Mouse (Mus musculus): ENCODE data around the gene Cdc42.

Gene Cdc42

GRCm38 (mm10) chr4:137357517-137358254 is at the start of gene Cdc42:
Gene Cdc42, minus strand, starts transcription at chr4:137357720.
- DNase-seq (ENCODE audit: low spot score in 2 of 2): peak; percentile 96 to 99

GRCm38 (mm10) chr4:137405571-137405970 is 48.1 kb upstream of the Cdc42 start:
- DNase-seq (ENCODE audit: low spot score in 2 of 2): no peak

DNA sequence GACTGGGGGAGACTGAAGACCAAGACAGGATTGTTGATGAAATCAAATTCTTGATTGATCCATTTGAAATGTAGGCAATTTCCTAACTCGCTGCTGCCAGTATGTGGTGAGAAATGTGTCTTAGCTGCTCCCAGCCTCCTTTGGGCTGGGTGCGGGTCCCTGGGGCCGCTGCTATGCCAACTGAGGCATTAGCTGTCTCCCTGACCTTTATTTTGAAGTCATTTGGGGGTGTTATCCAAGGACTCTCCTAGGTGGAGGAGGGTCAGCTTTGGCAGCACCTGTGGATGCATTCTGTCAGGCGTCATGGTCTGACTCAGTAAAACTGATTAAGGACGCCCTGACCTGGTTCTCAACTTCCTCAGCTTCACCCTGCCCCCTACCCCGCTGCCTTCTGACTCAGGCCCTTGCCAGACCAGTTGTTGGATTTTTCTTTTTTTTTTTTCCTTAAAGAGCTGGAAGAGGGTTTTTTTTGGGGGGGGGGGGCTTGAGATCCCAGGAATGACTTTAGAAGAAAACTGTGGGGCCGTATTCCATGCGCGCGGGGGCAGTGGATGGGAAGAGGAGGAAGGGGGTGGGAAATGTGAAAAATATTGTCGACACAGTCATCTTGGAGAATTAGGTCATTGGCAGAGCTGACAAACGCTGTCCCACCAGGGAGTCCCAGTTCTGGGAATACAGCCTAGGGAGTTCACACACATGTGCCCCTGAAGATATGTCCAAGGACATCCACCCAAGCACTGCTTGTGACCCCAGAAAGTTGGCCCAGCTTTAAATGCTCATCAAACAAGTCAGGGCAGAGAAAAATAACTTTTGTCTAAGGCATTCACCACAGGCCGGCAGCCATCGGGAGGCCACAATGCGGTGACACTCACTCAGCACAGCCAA is 39.4 kb upstream of the Cdc42 start:
- no peak for DNase-seq (ENCODE audit: low spot score in 2 of 2)

GRCm38 (mm10) chr4:137393378-137394135 is 36.0 kb upstream of the Cdc42 start:
- no peak for DNase-seq (ENCODE audit: low spot score in 2 of 2)

DNA sequence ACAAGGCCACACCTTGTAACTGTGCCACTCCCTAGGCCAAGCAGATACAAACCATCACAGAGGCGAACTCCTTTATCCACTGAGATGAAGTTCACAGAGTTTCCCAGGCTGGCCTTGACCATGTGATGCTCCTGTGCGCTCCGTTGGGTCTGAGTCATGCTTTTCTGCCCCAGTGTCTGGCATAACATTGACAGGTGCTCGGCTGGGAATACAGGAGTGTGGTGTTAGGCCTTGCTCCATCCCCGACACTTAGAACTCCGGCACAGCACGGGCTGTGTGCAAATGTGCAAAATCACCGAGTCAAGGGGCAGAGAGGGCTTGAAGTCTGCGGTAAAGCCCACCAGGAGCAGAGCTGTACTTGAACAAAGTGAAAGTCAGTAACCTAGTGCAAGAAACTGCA is 35.4 kb upstream of the Cdc42 start:
- DNase-seq (ENCODE audit: low spot score in 2 of 2): no peak

DNA sequence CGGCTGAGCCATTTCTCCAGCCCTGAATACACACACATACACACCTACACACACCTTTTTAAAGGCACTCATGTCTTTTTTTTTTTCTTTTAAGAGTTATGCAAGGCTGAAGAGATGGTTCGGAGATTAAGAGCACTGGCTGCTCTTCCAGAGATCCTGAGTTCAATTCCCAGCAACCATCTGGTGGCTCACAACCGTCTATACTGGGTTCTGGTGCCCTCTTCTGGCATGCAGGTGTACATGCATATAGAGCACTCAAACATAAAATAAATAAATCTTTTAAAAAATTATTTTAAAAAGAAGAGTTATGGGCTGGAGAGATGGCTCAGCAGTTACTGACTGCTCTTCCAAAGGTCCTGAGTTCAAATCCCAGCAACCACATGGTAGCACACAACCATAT is 33.8 kb upstream of the Cdc42 start:
- DNase-seq (ENCODE audit: low spot score in 2 of 2): no peak

- no peak for DNase-seq (ENCODE audit: low spot score in 2 of 2)
Measured at GRCm38 (mm10) chr4:137390196-137390595, 32.7 kb upstream of the Cdc42 start.

DNA sequence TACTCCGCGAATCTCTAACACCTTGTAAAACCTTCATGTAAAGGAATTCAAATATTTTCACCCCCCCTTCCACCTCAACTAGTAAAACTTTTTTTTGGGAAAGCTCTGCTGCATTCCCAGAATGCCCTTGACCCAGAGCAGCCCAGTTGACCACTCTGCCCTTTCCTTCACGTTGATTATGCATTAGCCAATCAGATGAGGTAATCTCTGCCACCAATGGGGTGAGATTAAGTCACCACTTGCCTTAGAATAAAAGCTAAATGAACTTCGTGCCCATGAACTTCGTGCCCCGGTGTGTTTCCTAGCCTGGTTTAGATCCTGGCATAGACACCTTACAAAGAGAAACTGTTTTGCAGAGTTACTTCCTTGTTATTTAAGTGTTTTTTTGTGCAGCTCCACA is 31.5 kb upstream of the Cdc42 start:
- DNase-seq (ENCODE audit: low spot score in 2 of 2): no peak

GRCm38 (mm10) chr4:137388059-137388794 is 30.7 kb upstream of the Cdc42 start:
- peak; percentile 84 to 87 for DNase-seq (ENCODE audit: low spot score in 2 of 2)

DNA sequence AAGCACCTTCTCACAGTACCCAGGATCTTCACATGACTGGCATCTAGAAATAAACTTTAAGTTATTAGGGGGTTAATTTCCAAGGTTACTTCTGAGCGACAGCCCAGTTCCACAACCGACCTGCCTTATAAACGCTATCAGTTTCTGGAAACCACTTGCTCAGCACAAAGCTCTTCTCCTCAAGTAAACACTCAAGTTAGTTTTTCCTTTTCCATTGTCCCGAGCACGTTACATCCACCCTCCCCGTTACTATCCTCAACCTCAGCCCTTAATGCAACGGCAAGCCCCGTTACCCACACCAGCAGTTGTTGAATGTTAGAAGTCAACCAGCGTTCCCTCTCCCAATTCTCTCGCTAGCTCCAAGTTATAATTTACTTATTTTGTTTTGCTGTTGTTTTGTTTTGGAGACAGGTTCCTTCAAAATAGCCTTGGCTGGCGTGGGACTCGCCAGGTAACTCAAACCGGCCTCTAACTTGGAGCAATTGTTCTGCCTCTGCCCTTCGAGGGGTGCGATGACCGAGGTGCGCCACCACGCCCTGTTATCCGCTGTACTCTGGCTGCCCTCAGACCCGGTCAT is 30.1 kb upstream of the Cdc42 start:
- DNase-seq (ENCODE audit: low spot score in 2 of 2): no peak

DNA sequence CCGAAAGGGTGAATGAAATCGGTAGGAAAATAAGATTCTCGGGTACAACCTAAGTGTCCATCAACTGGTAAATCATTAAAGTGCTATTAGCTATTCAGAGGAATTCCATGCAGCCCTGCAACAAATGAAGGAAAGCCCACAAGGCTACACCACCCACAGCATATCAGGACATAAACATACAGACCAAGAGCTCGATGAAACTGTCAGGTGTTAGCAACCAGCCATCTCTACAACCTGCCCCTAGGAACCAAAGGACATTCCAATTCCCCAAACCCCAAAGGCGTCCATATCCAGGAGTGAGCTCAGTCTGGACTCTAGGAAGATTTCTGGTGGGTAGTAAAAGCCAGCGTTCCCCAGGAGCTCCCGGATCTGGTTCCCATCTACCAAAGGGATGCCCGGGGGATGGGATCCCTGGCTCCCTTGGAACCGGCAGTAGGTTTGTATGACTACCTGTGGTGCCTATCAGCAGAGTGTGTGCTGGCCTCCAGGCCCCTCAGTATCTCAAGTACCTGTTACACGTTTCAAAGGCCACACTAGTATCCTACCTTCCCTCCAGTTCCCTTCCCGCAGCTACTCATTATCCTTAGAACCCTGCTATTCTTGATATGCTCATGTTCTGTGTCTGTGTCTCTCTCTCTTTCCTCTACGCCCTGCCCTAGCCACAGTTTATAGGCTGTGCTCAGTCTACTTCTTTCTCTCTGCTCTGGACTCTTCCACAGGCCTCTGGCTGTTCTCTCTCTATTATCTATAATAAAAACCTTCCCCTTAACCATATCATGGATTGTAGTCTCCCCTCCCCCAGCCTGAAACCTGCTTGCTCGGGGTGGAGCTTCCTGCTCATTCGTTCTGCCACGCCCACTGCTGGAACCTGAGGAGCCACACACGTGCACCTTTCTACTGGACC is 23.4 kb upstream of the Cdc42 start:
- no peak for DNase-seq (ENCODE audit: low spot score in 2 of 2)

- no peak for DNase-seq (ENCODE audit: low spot score in 2 of 2)
Measured at GRCm38 (mm10) chr4:137379713-137380255, 22.3 kb upstream of the Cdc42 start.

GRCm38 (mm10) chr4:137379085-137379484 is 21.6 kb upstream of the Cdc42 start:
- no peak for DNase-seq (ENCODE audit: low spot score in 2 of 2)

DNA sequence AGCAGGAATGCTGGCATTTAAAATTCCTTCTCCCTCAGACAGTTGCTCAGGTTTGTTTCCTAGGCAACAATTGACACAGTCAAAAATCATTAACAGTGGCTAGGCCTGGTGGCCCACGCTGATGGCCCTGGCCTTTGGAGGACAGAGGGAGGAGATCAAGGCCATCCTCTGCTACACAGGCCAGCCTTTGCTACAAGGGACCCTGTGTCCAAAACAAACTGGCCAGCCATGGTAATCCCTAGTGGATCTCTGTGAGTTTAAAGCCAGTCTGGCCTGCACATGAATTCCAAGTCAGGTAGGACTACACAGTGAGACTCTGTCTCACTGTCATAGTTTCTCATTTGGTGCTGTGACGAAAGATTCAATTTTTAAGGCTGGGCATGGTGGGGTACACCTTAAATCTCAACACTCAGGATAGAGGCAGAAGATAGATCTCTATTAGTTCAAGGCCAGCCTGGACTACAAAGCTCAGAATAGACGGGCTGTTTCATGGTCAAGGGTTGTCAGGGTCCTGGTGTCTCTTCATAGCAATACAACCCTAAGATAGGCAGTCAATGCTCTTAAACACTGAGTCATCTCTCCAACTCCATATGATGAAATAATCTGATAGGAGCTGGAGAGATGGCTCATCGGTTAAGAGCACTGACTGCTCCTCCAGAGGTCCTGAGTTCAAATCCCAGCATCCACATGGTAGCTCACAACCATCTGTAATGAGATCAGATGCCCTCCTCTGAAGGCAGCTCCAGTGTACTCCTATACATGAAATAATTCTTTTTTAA is 20.2 kb upstream of the Cdc42 start:
- no peak for DNase-seq (ENCODE audit: low spot score in 2 of 2)

- no peak for DNase-seq (ENCODE audit: low spot score in 2 of 2)
Measured at GRCm38 (mm10) chr4:137376778-137377177, 19.3 kb upstream of the Cdc42 start.

DNA sequence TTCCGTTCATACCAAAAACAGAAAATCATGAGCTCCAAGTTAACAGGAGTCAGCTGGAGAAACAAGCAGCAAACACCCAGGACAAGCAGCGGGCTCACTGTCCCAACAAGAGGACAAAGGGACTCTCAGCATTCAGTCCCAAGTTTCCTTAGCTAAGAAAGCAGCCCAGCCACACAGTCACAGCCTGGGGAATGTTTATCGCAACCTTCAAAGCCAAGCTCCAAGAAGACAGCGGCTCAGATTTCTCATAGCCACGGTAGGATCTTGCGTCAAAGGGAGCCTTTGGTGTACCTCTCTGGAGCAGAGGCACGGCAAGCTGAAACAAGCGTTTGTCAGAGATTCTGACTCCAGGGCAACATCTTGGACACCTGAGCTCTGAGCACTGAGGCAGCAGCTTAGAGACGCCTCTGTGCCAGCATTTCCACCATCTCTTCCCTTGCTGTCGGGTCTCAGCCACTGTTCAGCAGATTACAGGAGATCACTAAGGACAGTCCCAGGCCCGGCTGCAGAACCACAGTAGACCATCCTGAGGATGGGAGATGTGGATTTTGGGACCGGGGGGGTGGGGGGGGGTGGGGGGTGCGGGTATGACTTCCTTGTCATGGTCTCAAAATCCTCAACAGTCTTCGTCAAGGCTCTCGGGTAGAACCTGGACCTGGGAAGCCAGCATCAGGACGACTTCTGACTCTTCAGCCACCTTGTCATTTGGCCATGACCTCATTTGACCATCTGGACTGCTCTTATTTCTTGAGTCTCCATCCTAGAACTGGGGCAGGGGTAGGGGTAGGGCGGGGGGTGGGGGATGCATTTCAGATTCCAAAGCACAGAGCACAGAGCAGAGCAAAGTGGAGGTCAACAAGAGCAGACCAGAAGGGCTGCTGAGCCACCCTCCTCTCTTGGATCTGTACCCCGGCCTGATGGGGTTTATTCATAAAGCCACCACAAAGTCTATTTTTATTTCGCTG is 18.1 kb upstream of the Cdc42 start:
- no peak for DNase-seq (ENCODE audit: low spot score in 2 of 2)

DNA sequence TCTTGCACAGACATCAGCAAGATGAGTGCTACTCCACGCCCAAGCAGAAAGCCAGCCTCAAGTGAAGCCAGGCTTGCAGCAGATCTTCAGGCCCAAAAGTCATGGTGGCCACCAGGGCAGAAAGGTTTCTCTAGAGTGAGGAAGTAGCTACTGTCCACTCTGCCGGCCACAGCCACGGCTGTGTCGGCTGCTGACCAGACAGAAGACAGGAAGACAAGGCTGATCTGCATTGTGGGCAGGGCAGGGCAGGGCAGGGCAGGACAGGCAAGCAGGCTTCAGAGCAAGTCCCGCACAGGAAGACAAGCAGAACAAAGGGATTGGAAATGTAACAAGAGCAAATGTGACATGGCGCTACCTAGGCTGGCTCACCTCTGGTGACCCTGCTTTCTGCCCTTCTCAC is 16.2 kb upstream of the Cdc42 start:
- no peak for DNase-seq (ENCODE audit: low spot score in 2 of 2)

All from spleen, postnatal 10 days (tissue).